14 mouse cellular contexts compared by ENCODE assay signal in the genomic region with DNA sequence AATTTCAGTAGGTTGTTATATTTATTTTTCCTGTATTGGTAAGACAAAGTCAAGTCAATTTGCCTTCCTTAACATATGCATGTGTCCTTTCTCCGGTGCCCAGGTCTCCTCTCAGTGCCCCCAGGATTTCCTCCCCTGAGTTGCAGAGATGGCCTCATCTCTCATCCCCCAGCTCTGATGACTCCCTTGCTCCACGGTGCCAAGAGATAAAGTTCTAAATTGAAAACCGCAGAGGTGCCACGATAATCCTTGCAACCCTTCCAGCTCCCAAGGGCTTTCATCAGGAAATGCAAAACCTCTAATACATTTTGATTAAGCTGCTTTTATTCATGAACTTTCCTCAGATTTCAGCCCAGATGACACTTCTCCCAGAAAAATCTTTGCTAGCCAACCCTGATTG. TPM values are rescaled to one million over a fixed set of nuclear protein-coding genes. Genes with fewer than 3 reads are reported as not detected.
"Had no signal": no experiment of that assay in that cellular context is flagged by ENCODE, and none has a peak within 500 bp of the region (broad histone marks: within the 10 kb centered on the region; RNA-seq: fewer than 3 reads in every experiment).

No protein-coding gene starts in this region.

- H3K9ac ChIP-seq: limb, embryonic 12.5 days; liver, embryonic 14.5 days; neural tube, embryonic 12.5 days had no signal

- DNase-seq: kidney, postnatal 10 days; kidney, postnatal 4 days; liver; lung, adult 2 months; lung, postnatal 36 days; midbrain, embryonic 14.5 days; thymus, adult 18-20 months; thymus, postnatal 25 days had no signal

- H3K27ac ChIP-seq: layer of hippocampus, adult 2 months; limb, embryonic 12.5 days; liver, embryonic 14.5 days; neural tube, embryonic 12.5 days had no signal

- H3K4me1 ChIP-seq: neural tube, embryonic 12.5 days had no signal

- H3K27me3 ChIP-seq: limb, embryonic 12.5 days; neural tube, embryonic 12.5 days had no signal

- H3K4me3 ChIP-seq: layer of hippocampus, adult 2 months; limb, embryonic 12.5 days; neural tube, embryonic 12.5 days had no signal

- H3K4me2 ChIP-seq: limb, embryonic 12.5 days; neural tube, embryonic 12.5 days had no signal

- H3K36me3 ChIP-seq: neural tube, embryonic 12.5 days had no signal

- H3K9me3 ChIP-seq: limb, embryonic 12.5 days; neural tube, embryonic 12.5 days had no signal

RNA-seq across cellular contexts. Expression of gene Hmcn1, which starts 8.3 kb away (rescaled TPM):
- total RNA-seq: monocyte, adult 5-6 weeks; neutrophil, adult 5-6 weeks had no signal
